Mouse (Mus musculus) left cerebral cortex, adult 8-10 months (tissue): ENCODE measurements around the gene Atp6v1d. TPM values are rescaled to one million over a fixed set of nuclear protein-coding genes. Genes with fewer than 3 reads are reported as not detected.
A peak's percentile ranks its signal among the peaks of the same experiment; 100 is the strongest.

Experiments used
- DNase-seq, 2 experiments: peaks; one replicate each; pipeline ENCODE4 v3.0.0; 2022; ENCODE audit warnings: low spot score in 2 of 2
- total RNA-seq, 4 experiments: library from RNA; stranded (reverse); gene quantifications; 2 replicates each; pipeline ENCODE4 v1.2.4; 2022

Atp6v1d gene
- 100 to 1,000 TPM; 280 to 292 (median 289) TPM for total RNA-seq

- DNase-seq: peak; percentile 95 to 99
Observed at GRCm38 (mm10) chr12:78861496-78862253, at the start of gene Atp6v1d, which contains the start of gene Eif2s1. Gene Atp6v1d (minus strand): TSS chr12:78861638. Gene Eif2s1 (plus strand): TSS chr12:78861819.

- no peak for DNase-seq
Observed at GRCm38 (mm10) chr12:78910684-78911461, 49.4 kb upstream of the Atp6v1d start.

GRCm38 (mm10) chr12:78908081-78908605 lies 46.7 kb upstream of the Atp6v1d start:
- DNase-seq: no peak

GRCm38 (mm10) chr12:78906707-78907162 lies 45.3 kb upstream of the Atp6v1d start, which contains the start of gene Plek2:
Gene Plek2 (minus strand): TSS chr12:78906964.
- DNase-seq: no peak

GRCm38 (mm10) chr12:78904499-78904898 lies 43.1 kb upstream of the Atp6v1d start:
- DNase-seq: no peak

- no peak for DNase-seq
Observed at GRCm38 (mm10) chr12:78903313-78903712, 41.9 kb upstream of the Atp6v1d start.

GRCm38 (mm10) chr12:78901467-78901866 lies 40.0 kb upstream of the Atp6v1d start:
- DNase-seq: no peak

- DNase-seq: no peak
Observed at GRCm38 (mm10) chr12:78897861-78898260, 36.4 kb upstream of the Atp6v1d start.

GRCm38 (mm10) chr12:78891149-78891548 lies 29.7 kb upstream of the Atp6v1d start:
- no peak for DNase-seq

- DNase-seq: no peak
Observed at GRCm38 (mm10) chr12:78890062-78890461, 28.6 kb upstream of the Atp6v1d start.

- no peak for DNase-seq
Observed at GRCm38 (mm10) chr12:78874581-78874980, 13.1 kb upstream of the Atp6v1d start.

- DNase-seq: no peak
Observed at GRCm38 (mm10) chr12:78868115-78868514, 6.7 kb upstream of the Atp6v1d start.

- DNase-seq: no peak
Observed at GRCm38 (mm10) chr12:78865434-78865833, 4.0 kb upstream of the Atp6v1d start.

GRCm38 (mm10) chr12:78862254-78862730 lies 854 bp upstream of the Atp6v1d start:
- DNase-seq: no peak

GRCm38 (mm10) chr12:78860921-78861495 lies 430 bp downstream of the Atp6v1d start:
- peak in 1 of 2 experiments; percentile 22 for DNase-seq

- no peak for DNase-seq
Observed at GRCm38 (mm10) chr12:78848246-78848645, 13.2 kb downstream of the Atp6v1d start.

- DNase-seq: no peak
Observed at GRCm38 (mm10) chr12:78842429-78842828, 19.0 kb downstream of the Atp6v1d start.

- no peak for DNase-seq
Observed at GRCm38 (mm10) chr12:78839906-78840305, 21.5 kb downstream of the Atp6v1d start.

GRCm38 (mm10) chr12:78834496-78834895 lies 26.9 kb downstream of the Atp6v1d start:
- DNase-seq: no peak

GRCm38 (mm10) chr12:78814437-78814836 lies 47.0 kb downstream of the Atp6v1d start:
- DNase-seq: no peak

- no peak for DNase-seq
Observed at GRCm38 (mm10) chr12:78801836-78802235, 59.6 kb downstream of the Atp6v1d start.
